Mouse (Mus musculus) G1E (cell line): Measurements from ENCODE around the gene Pdpr.

ENCODE experiments used
- CTCF ChIP-seq: IDR thresholded peaks from 2 replicates; pipeline ENCODE4 v1.5.1; 2012; ENCODE audit warnings: low read depth, low read length, inconsistent platforms, mixed read lengths
- GATA1 ChIP-seq: IDR thresholded peaks from 2 replicates; pipeline ENCODE4 v1.6.1; 2012; ENCODE audit warnings: borderline replicate concordance, low read length, inconsistent platforms, mixed read lengths
- GATA2 ChIP-seq: IDR thresholded peaks from 2 replicates; pipeline ENCODE4 v1.6.1; 2012; ENCODE audit warnings: low read depth, low read length, inconsistent platforms, borderline replicate concordance
- POLR2AphosphoS5 ChIP-seq: IDR thresholded peaks from 2 replicates; pipeline ENCODE4 v1.6.1; 2012; ENCODE audit warnings: low read depth, low read length, inconsistent platforms; ENCODE audit not compliant: insufficient replicate concordance
- TAL1 ChIP-seq: conservative IDR thresholded peaks from 2 replicates; pipeline ENCODE4 v1.6.1; 2012; ENCODE audit warnings: low read depth, low read length, inconsistent platforms, mixed read lengths

DNA sequence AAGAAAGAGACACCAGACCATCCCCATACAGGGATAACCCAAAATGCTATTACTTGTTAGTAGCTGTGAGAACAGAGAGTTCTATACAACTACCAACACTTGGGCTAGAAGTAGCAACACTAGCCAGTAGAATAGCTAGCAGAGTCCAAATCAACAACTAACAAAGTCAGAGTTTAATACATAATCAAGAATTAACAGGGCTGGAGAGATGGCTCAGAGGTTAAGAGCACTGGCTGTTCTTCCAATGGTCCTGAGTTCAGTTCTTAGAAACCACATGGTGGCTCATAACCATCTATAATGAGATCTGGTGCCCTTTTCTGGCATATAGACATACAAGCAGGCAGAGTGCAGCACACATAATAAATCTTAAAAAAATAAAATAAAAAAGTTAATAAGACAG, 48.1 kb downstream of the Pdpr start:
- TF ChIP-seq CTCF = no peak
- no peak for TF ChIP-seq TAL1
- TF ChIP-seq GATA1 = no peak
- TF ChIP-seq POLR2AphosphoS5 = no peak
- TF ChIP-seq GATA2 = no peak
